Mouse (Mus musculus): ENCODE results near the gene Cox6a1.

DNA sequence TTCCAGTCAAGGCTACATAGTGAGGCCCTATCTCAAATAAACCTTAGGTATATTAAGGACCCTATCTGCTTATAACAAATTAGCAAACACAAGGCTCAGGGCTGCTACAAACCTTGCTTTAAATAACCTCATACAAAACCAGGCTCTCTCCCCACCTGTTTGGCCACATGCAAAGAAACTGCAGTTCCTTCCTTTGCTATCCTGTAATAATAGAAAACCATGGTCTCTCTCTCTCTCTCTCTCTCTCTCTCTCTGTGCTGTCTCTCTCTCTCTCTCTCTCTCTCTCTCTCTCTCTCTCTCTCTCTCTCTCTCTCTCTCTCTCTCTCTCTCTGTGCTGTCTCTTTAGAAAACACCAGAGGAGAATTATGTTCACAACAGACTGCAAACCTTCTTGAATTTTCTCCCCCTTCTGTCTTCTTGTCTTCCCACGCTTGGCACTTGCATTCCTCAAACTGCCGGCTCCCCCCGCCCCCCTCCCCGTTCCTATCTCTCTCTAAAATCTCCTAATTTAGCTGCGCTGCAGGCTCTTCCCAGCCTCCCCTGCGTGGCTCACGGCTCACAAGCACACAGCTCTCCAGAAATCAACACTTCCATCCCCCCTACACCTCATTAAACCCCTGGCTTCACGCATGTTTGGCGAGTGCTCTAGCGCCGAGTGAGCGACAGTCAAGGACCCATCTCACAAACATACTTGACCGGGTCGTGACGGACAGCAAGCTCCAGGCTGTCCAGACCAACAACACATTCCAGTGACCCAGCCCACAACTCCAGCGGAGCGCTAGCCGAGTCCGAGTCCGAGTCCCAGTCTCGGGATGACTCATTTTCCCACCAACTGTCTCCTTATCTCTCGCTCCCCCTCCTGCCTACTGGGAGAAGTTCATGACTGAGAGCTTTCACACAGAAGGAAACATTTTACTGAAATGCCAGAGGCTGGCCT lies 29.5 kb downstream of the Cox6a1 start:
- no peak for TF ChIP-seq MYOD1 (IDR thresholded peaks at IDR 0.05; ENCODE audit: control insufficient read depth, insufficient read length, low read depth)
- TF ChIP-seq USF1 (IDR thresholded peaks at IDR 0.05; ENCODE audit: low read depth): no peak
- TF ChIP-seq MAX (IDR thresholded peaks at IDR 0.05): no peak
- TF ChIP-seq MYOG (IDR thresholded peaks at IDR 0.05; ENCODE audit: control insufficient read depth, extremely low read depth, insufficient read length): no peak
- peak; percentile 7 for TF ChIP-seq CTCF (IDR thresholded peaks at IDR 0.05; ENCODE audit: control insufficient read depth, insufficient read depth, insufficient read length)
- TF ChIP-seq FOSL1 (IDR thresholded peaks at IDR 0.05; ENCODE audit: insufficient read depth, low read length, poor library complexity, severe bottlenecking): peak; percentile 51
- no peak for TF ChIP-seq CEBPB (IDR thresholded peaks at IDR 0.05; ENCODE audit: low read depth)
